Mouse (Mus musculus) cerebellum, adult (tissue): ENCODE data around the gene Gas2.

Experiments used
- ATAC-seq: cut with Nextera tagmentation; 2 replicates; pipeline ENCODE4 v1.9.2; 2017; ENCODE audit warnings: mild to moderate bottlenecking, moderate library complexity, mixed read lengths; ENCODE audit not compliant: insufficient number of reproducible peaks, low FRiP score, low TSS enrichment

The Gas2 gene

DNA sequence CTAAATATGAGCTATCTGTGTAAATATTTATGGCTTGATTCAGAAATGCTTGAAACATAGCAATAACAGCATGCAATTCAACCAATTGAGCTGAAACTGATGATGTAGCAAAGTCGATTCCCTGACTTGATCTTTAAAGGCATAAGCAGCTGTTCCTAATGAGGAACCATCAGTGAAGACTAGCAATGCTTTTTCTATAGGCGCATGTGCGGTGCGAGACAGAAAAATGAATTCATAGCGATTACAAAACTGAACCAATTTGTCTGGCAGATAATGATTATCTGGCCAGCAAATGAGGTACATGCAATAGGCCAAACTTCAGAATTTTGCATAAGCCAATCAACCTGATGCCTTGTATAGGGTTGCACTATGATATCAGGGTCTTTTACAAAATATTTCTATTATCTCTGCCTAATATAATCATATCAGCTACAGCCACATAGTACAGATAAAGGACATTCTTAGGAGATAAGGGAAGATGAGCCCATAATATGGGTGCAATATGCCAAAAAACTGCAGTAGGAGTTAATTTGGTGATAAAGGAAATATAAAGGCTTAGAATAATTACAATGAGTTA lies 162.3 kb downstream of the Gas2 start:
- no peak for ATAC-seq

DNA sequence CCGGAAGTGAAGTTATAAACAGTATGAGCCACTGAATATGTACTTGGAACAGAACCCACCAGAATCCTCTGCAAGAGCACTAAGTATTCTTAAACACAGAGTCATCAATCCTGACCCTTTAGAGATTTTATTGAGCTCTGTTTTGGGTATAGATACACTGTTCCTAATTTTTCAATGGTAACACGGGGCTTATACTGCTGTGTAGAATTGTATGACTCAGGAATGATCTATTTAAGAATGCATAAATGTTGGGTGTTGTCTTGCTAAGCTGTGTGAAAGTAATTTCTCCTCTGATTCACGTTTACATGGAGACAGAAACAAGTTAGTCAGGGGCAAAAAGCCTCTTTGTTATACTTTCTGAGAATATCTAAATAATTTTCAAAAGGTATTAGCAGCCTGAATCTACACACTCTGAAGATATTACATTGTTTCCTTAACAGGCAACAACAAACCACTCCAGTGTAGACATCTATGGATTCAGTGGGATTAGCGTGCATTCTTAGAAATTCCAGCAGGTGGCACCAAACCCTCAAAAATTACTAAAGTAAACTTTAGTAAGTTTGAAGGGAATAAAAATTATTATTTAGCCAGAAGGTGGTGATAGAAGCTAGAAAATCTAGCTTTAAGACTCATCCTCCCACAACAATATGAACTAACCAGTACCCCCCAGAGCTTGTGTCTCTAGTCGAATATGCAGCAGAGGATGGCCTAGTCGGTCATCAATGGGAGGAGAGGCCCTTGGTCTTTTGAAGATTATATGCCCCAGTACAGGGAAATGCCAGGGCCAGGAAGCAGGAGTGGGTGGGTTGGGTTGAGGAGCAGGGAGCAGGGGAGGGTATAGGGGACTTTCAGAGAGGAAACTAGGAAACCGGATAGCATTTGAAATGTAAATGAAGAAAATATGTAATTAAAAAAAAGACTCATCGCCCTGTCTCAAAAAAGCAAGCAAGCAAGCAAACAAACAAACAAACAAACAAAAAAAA lies 176.1 kb downstream of the Gas2 start:
- no peak for ATAC-seq
